Mouse (Mus musculus) stomach, embryonic 16.5 days (tissue): ENCODE results near the gene Ctnnbl1. TPM values are rescaled to one million over a fixed set of nuclear protein-coding genes. Genes with fewer than 3 reads are reported as not detected.

Source experiments
- ATAC-seq: fragments of 200-750 bp; cut with Nextera tagmentation; 2 replicates; pipeline ENCODE4 v1.8.0; 2017; ENCODE audit warnings: moderate number of reproducible peaks, moderate TSS enrichment; ENCODE audit not compliant: insufficient read depth, low FRiP score
- H3K27ac ChIP-seq: fragments of 300-500 bp; sonication (generic); 2 replicates; pipeline ENCODE4 v1.5.1; 2014; ENCODE audit warnings: low read length
- H3K27me3 ChIP-seq: fragments of 300-500 bp; sonication (generic); 2 replicates; pipeline ENCODE4 v1.6.1; 2014; ENCODE audit warnings: low read length, control low read depth, mixed read lengths; ENCODE audit not compliant: control insufficient read depth, insufficient read depth
- H3K36me3 ChIP-seq: fragments of 300-500 bp; sonication (generic); 2 replicates; pipeline ENCODE4 v1.6.1; 2014; ENCODE audit warnings: low read length; ENCODE audit not compliant: control insufficient read depth, insufficient read depth
- H3K4me1 ChIP-seq: fragments of 300-500 bp; sonication (generic); 2 replicates; pipeline ENCODE4 v1.6.1; 2014; ENCODE audit warnings: low read length, control low read depth, mixed read lengths; ENCODE audit not compliant: control insufficient read depth, insufficient read depth
- H3K4me2 ChIP-seq: fragments of 300-500 bp; sonication (generic); 2 replicates; pipeline ENCODE4 v1.6.1; 2014; ENCODE audit warnings: low read depth, low read length, mixed read lengths
- H3K4me3 ChIP-seq: fragments of 300-500 bp; sonication (generic); replicated peaks from 2 replicates; pipeline ENCODE4 v1.5.1; 2014; ENCODE audit warnings: mild to moderate bottlenecking, low read length
- H3K9ac ChIP-seq: fragments of 300-500 bp; sonication (generic); 2 replicates; pipeline ENCODE4 v1.6.1; 2014; ENCODE audit warnings: low read length
- H3K9me3 ChIP-seq: fragments of 300-500 bp; sonication (generic); replicated peaks from 2 replicates; pipeline ENCODE4 v1.6.1; 2016; ENCODE audit warnings: low read length, control low read depth; ENCODE audit not compliant: control insufficient read depth
- WGBS: fragments of 180-500 bp; shearing (Covaris S2); extraction: QIAGEN DNeasy Blood & Tissue Kit; methylation state at CpG from one replicate; pipeline ENCODE4 v1.1.7; 2014; 5-methylcytosine and 5-hydroxymethylcytosine counted together
- polyA plus RNA-seq: library from polyadenylated mRNA; unstranded; fragments of >200 nt; fragmentation: Nextera tagmentation; extraction: Ambion mirVana; gene quantifications from 2 replicates; pipeline ENCODE4 v1.2.1, GENCODE M21; 2015

The Ctnnbl1 gene
- 43.9 and 44.7 TPM in 2 replicates for polyA plus RNA-seq

GRCm38 (mm10) chr2:157736854-157737850, at the start of gene Ctnnbl1:
Gene Ctnnbl1 (plus strand): TSS chr2:157737401.
- Histone ChIP-seq H3K4me1 (peaks cover 5% of the 10 kb centered on the region), H3K27ac (no peak within 1 kb of the TSS), H3K36me3 (no peaks in the 10 kb centered on the region), H3K4me2 (peak within 1 kb of the TSS; percentile 93), H3K27me3 (no peaks in the 10 kb centered on the region), H3K9ac (peak within 1 kb of the TSS; percentile 77), H3K4me3 (peak within 1 kb of the TSS; percentile 92), H3K9me3 (no peaks in the 10 kb centered on the region)
- ATAC-seq, result peak; percentile 93
- 11% methylated on average over 44 of the region's 44 CpGs for WGBS

- WGBS, result 42% methylated on average over 3 of the region's 3 CpGs
- no peak for ATAC-seq
Measured at GRCm38 (mm10) chr2:157687506-157687905, 49.7 kb upstream of the Ctnnbl1 start.

GRCm38 (mm10) chr2:157691266-157692105, 45.7 kb upstream of the Ctnnbl1 start:
- WGBS, result 53% methylated on average over 13 of the region's 13 CpGs
- H3K36me3 ChIP-seq, result no peaks in the 10 kb centered on the region

More at GRCm38 (mm10) chr2:157687506-157687905, 49.7 kb upstream of the Ctnnbl1 start:
- no peak overlapping the region for H3K4me2 ChIP-seq
- H3K36me3 ChIP-seq, result no peaks in the 10 kb centered on the region
- no peak overlapping the region for H3K9ac ChIP-seq
- H3K4me3 ChIP-seq, result no peak overlapping the region
- H3K27ac ChIP-seq, result no peak overlapping the region
- H3K27me3 ChIP-seq, result no peaks in the 10 kb centered on the region
- H3K9me3 ChIP-seq, result no peaks in the 10 kb centered on the region
- H3K4me1 ChIP-seq, result no peaks in the 10 kb centered on the region

GRCm38 (mm10) chr2:157692365-157692932, 44.8 kb upstream of the Ctnnbl1 start:
- no peaks in the 10 kb centered on the region for H3K27me3 ChIP-seq
- WGBS, result 31% methylated on average over 17 of the region's 17 CpGs

More at GRCm38 (mm10) chr2:157691266-157692105, 45.7 kb upstream of the Ctnnbl1 start:
- Histone ChIP-seq H3K27ac (no peak overlapping the region), H3K4me1 (0 out of 2 replicates have a peak, but pooled peaks cover 4% of the 10 kb centered on the region), H3K4me3 (no peak overlapping the region), H3K9ac (no peak overlapping the region), H3K4me2 (no peak overlapping the region), H3K9me3 (no peaks in the 10 kb centered on the region), H3K27me3 (no peaks in the 10 kb centered on the region)
- ATAC-seq, result no peak

GRCm38 (mm10) chr2:157693576-157693975, 43.6 kb upstream of the Ctnnbl1 start:
- H3K4me1 ChIP-seq, result 0 out of 2 replicates have a peak, but pooled peaks cover 4% of the 10 kb centered on the region
- no peaks in the 10 kb centered on the region for H3K9me3 ChIP-seq
- no peak for ATAC-seq
- no peak overlapping the region for H3K9ac ChIP-seq
- WGBS, result 82% methylated on average over 3 of the region's 3 CpGs
- H3K4me2 ChIP-seq, result no peak overlapping the region
- no peak overlapping the region for H3K4me3 ChIP-seq
- no peaks in the 10 kb centered on the region for H3K27me3 ChIP-seq
- H3K36me3 ChIP-seq, result no peaks in the 10 kb centered on the region
- no peak overlapping the region for H3K27ac ChIP-seq

More at GRCm38 (mm10) chr2:157692365-157692932, 44.8 kb upstream of the Ctnnbl1 start:
- Histone ChIP-seq H3K9ac (no peak overlapping the region), H3K36me3 (no peaks in the 10 kb centered on the region), H3K4me2 (no peak overlapping the region), H3K27ac (no peak overlapping the region), H3K4me3 (no peak overlapping the region), H3K9me3 (no peaks in the 10 kb centered on the region), H3K4me1 (0 out of 2 replicates have a peak, but pooled peaks cover 4% of the 10 kb centered on the region)
- ATAC-seq, result no peak

- Histone ChIP-seq H3K36me3 (no peaks in the 10 kb centered on the region), H3K27ac (no peak overlapping the region), H3K9me3 (no peaks in the 10 kb centered on the region), H3K4me1 (0 out of 2 replicates have a peak, but pooled peaks cover 4% of the 10 kb centered on the region), H3K4me3 (no peak overlapping the region), H3K4me2 (no peak overlapping the region), H3K9ac (no peak overlapping the region), H3K27me3 (no peaks in the 10 kb centered on the region)
- WGBS, result 37% methylated on average over 7 of the region's 7 CpGs
- no peak for ATAC-seq
Measured at GRCm38 (mm10) chr2:157696297-157696731, 40.9 kb upstream of the Ctnnbl1 start.

GRCm38 (mm10) chr2:157703155-157703554, 34.0 kb upstream of the Ctnnbl1 start:
- Histone ChIP-seq H3K9me3 (no peaks in the 10 kb centered on the region), H3K4me3 (no peak overlapping the region), H3K4me2 (no peak overlapping the region), H3K27ac (no peak overlapping the region), H3K9ac (no peak overlapping the region), H3K4me1 (peaks cover 9% of the 10 kb centered on the region), H3K36me3 (no peaks in the 10 kb centered on the region), H3K27me3 (0 out of 2 replicates have a peak, but pooled peaks cover 3% of the 10 kb centered on the region)
- 58% methylated on average over 8 of the region's 8 CpGs for WGBS
- ATAC-seq, result no peak

- Histone ChIP-seq H3K27me3 (0 out of 2 replicates have a peak, but pooled peaks cover 3% of the 10 kb centered on the region), H3K9me3 (no peaks in the 10 kb centered on the region), H3K36me3 (no peaks in the 10 kb centered on the region), H3K4me1 (peaks cover 9% of the 10 kb centered on the region), H3K4me2 (no peak overlapping the region), H3K4me3 (no peak overlapping the region), H3K9ac (no peak overlapping the region), H3K27ac (no peak overlapping the region)
- WGBS, result 32% methylated on average over 28 of the region's 28 CpGs
- no peak for ATAC-seq
Measured at GRCm38 (mm10) chr2:157704991-157705776, 32.0 kb upstream of the Ctnnbl1 start.
